11 mouse cellular contexts compared by ENCODE assay signal in the genomic region with DNA sequence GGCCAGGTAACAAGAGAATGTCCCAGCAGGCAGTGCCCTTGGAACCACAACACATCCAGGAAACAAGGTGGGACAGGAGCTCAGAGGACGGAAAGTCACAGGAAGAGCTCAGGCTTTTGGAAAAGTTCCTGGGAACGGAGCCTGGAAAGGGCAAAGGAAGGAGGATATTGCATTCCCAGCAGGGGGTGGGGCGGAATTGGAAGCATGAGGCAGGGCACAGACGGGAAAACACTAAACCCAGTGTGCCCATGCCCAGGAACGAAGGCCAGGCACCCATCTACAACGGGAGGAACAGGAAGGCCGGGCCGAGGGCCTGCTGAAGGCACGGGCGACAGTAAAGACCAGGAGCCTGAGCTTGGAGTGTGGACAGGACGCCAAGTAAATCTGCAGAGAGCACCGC.
DNase-seq lines count a peak whose midpoint lies in the region; ATAC-seq and TF ChIP-seq lines count a peak whose summit lies in the region.
"Had no signal": no experiment of that assay in that cellular context is flagged by ENCODE, and none has a peak within 500 bp of the region (broad histone marks: within the 10 kb centered on the region; RNA-seq: fewer than 3 reads in every experiment).

No protein-coding gene starts in this region.

- H3K4me3 ChIP-seq in E14TG2a.4 (replicated peaks; ENCODE audit: low read length) = peak overlapping the region; percentile 52; the same call in 1 of the 2 replicates
- H3K4me3 ChIP-seq in forebrain, embryonic 15.5 days = no peak overlapping the region
- H3K4me3 ChIP-seq in hindbrain, embryonic 12.5 days = no peak overlapping the region
- H3K4me3 ChIP-seq: liver, embryonic 13.5 days had no signal

- H3K27me3 ChIP-seq in E14TG2a.4 (ENCODE audit: insufficient read depth, low read length) = no peaks in the 10 kb centered on the region
- no peaks in the 10 kb centered on the region for H3K27me3 ChIP-seq in forebrain, embryonic 15.5 days
- no peaks in the 10 kb centered on the region for H3K27me3 ChIP-seq in hindbrain, embryonic 12.5 days
- H3K27me3 ChIP-seq: liver, embryonic 13.5 days had no signal

- no peak overlapping the region for H3K27ac ChIP-seq in forebrain, embryonic 15.5 days (replicated peaks)
- H3K27ac ChIP-seq in hindbrain, embryonic 12.5 days = no peak overlapping the region
- H3K27ac ChIP-seq: liver, embryonic 13.5 days had no signal

- no peak for ATAC-seq in forebrain, embryonic 15.5 days (replicated peaks)
- ATAC-seq in hindbrain, embryonic 12.5 days (ENCODE audit: low FRiP score) = no peak
- ATAC-seq: forebrain, embryonic 16.5 days had no signal

- DNase-seq in adrenal gland, adult 8-10 months = peak; percentile 34
- peak; percentile 50 for DNase-seq in gastrocnemius, postnatal 10 days
- peak; percentile 74 for DNase-seq in kidney, postnatal 10 days
- no peak for DNase-seq in B cell, adult 2 months
- no peak for DNase-seq in left cerebral cortex, postnatal 36 days (ENCODE audit: low spot score in 2 of 2)
- DNase-seq: liver, embryonic 13.5 days; retina, postnatal 1 day had no signal

- intact Hi-C loops in left cerebral cortex, postnatal 36 days (cut with DNase I) = no loop called here

- H3K36me3 ChIP-seq in E14TG2a.4 (ENCODE audit: insufficient read depth, low read length) = 0 out of 2 replicates have a peak, but pooled peaks cover 3% of the 10 kb centered on the region
- H3K36me3 ChIP-seq in forebrain, embryonic 15.5 days = no peaks in the 10 kb centered on the region
- H3K36me3 ChIP-seq in hindbrain, embryonic 12.5 days = no peaks in the 10 kb centered on the region
- H3K36me3 ChIP-seq: liver, embryonic 13.5 days had no signal

- WGBS in forebrain, embryonic 15.5 days = 72% methylated on average over 12 of the region's 12 CpGs
- 61% methylated on average over 12 of the region's 12 CpGs for WGBS in hindbrain, embryonic 12.5 days

- no peak overlapping the region for H3K4me2 ChIP-seq in forebrain, embryonic 15.5 days (replicated peaks)
- H3K4me2 ChIP-seq in hindbrain, embryonic 12.5 days (replicated peaks) = no peak overlapping the region
- H3K4me2 ChIP-seq: liver, embryonic 13.5 days had no signal

- peaks cover 14% of the 10 kb centered on the region for H3K4me1 ChIP-seq in E14TG2a.4 (replicated peaks; ENCODE audit: low read depth, low read length)
- 0 out of 2 replicates have a peak, but pooled peaks cover 5% of the 10 kb centered on the region for H3K4me1 ChIP-seq in forebrain, embryonic 15.5 days
- 0 out of 2 replicates have a peak, but pooled peaks cover 5% of the 10 kb centered on the region for H3K4me1 ChIP-seq in hindbrain, embryonic 12.5 days

- no peak overlapping the region for H3K9ac ChIP-seq in forebrain, embryonic 15.5 days (replicated peaks)
- H3K9ac ChIP-seq in hindbrain, embryonic 12.5 days = no peak overlapping the region
- H3K9ac ChIP-seq: liver, embryonic 13.5 days had no signal

- no peak for TF ChIP-seq CTCF in E14TG2a.4 (conservative IDR thresholded peaks at IDR 0.05; ENCODE audit: low read length)

- H3K9me3 ChIP-seq in E14TG2a.4 (ENCODE audit: low read length) = no peaks in the 10 kb centered on the region
- H3K9me3 ChIP-seq in forebrain, embryonic 15.5 days = no peaks in the 10 kb centered on the region
- no peaks in the 10 kb centered on the region for H3K9me3 ChIP-seq in hindbrain, embryonic 12.5 days (replicated peaks)
- H3K9me3 ChIP-seq: liver, embryonic 13.5 days had no signal

Comparison
In these comparisons a context has a peak if more than half of its experiments do, and no peak if none do; other contexts are left out.
1. DNase-seq: peak in adrenal gland, adult 8-10 months (single experiment), gastrocnemius, postnatal 10 days (single experiment) and kidney, postnatal 10 days (single experiment); none in B cell, adult 2 months (0 of 2) and left cerebral cortex, postnatal 36 days (0 of 2).